Mouse (Mus musculus) brain, embryonic 14.5 days (tissue): ENCODE results near the gene Akr7a5. TPM values are rescaled to one million over a fixed set of nuclear protein-coding genes. Genes with fewer than 3 reads are reported as not detected.

Experiments used
- DNase-seq: peaks from one replicate; pipeline ENCODE4 v3.0.0-alpha.2; 2011; ENCODE audit warnings: low read depth
- CTCF ChIP-seq: fragments of 200-500 bp; IDR thresholded peaks from 2 replicates; pipeline ENCODE4 v1.5.1; 2012; ENCODE audit warnings: inconsistent platforms, mild to moderate bottlenecking, moderate library complexity, borderline replicate concordance; ENCODE audit not compliant: insufficient read depth, insufficient read length; ENCODE audit errors: extremely low read depth
- POLR2A ChIP-seq: fragments of 200-500 bp; IDR thresholded peaks from 2 replicates; pipeline ENCODE4 v1.6.1; 2012; ENCODE audit warnings: mild to moderate bottlenecking, inconsistent platforms, borderline replicate concordance; ENCODE audit not compliant: poor library complexity, insufficient read depth, insufficient read length, severe bottlenecking; ENCODE audit errors: extremely low read depth
- polyA plus RNA-seq: library from polyadenylated mRNA; depleted of rRNA; stranded (reverse); fragments of >200 nt; gene quantifications from 2 replicates; pipeline ENCODE4 v1.2.3, GENCODE M21; 2012

Gene Akr7a5
- polyA plus RNA-seq, 1 experiment = 22.4 TPM

DNA sequence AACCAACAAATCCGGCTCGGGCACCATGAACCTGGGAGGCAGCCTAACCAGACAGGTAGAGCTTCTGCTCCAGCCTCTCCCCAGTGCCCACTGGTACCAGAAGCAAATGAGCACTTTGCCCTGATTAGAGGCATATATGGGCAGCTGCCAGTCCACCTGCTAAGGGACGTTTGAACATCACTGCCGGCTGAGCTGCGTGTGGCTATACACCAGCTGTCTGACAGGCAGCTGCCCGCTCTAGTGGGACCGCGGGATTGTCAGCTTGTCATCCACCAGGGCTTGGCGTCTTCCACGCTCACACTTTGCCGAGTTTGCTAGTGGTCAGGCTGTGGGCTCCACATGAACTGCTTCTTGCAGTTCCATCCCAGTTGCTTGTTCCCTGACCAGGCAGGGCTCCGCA lies 30.0 kb upstream of the Akr7a5 start:
- no peak for DNase-seq
- no peak for TF ChIP-seq CTCF
- TF ChIP-seq POLR2A = no peak

- no peak for DNase-seq
- TF ChIP-seq CTCF = no peak
- TF ChIP-seq POLR2A = no peak
Observed at GRCm38 (mm10) chr4:139281791-139282345, 28.7 kb upstream of the Akr7a5 start.

DNA sequence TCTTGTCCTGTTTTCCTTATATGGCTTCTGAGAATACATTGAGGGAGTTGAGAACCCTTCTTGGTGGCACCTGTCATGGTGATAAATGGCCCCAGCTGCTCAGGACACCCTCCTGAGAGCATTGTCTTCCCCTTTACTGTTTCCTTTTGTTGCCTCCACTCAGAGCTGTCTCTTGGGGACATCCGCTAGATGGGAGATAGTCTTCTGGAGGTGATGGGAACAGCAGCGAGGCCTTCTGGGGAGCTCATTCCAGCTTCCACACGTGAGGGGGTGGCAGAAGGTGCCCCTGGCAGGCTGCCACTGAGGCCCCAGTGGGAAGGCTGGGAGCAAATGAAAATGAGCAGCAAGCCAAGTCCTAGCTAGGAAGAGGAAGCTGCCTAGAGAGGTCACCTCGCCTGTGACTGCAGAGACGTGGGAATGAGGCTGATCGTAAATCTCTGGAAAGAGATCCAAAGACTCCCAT lies 27.6 kb upstream of the Akr7a5 start:
- peak; percentile 35 for DNase-seq
- TF ChIP-seq POLR2A = no peak
- no peak for TF ChIP-seq CTCF

DNA sequence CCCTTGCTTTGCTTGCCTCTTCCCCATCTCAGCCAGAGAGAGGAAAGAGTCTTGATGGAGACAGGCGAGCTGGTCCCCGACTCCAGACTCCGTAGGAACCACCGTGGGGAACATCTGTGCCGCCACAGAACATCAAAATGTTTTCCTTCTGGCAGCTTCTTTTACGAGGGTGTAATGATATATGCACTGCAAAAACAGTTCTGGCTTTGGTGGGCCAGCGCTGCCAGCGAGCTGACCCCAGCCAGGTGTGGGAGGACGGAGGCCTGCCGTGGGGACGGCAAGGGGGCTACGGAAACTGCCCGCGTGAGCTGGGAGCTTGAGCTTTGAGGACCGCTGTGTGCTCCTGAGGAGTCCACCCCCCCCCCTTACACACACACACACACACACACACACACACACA lies 25.7 kb upstream of the Akr7a5 start:
- no peak for TF ChIP-seq POLR2A
- no peak for TF ChIP-seq CTCF
- no peak for DNase-seq

DNA sequence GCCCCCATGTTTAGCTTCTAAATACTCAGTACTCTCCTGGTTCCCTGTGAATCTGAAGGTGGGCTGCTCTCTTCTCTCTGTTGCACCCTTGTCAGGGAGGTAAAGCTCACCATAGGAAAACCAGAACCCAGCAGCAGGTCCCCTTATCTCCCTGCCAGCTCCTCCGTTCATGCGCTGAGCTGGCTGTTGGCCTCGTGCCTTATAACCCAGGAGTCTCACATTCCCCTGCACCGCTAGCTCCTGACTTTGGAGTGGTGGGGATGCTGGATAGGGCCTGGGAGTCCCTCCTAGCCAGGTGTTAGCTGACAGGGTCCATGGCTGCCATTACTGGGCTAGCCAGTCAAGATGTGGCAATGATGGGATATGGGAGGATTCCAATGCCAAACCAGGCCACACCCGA lies 24.3 kb upstream of the Akr7a5 start:
- no peak for DNase-seq

DNA sequence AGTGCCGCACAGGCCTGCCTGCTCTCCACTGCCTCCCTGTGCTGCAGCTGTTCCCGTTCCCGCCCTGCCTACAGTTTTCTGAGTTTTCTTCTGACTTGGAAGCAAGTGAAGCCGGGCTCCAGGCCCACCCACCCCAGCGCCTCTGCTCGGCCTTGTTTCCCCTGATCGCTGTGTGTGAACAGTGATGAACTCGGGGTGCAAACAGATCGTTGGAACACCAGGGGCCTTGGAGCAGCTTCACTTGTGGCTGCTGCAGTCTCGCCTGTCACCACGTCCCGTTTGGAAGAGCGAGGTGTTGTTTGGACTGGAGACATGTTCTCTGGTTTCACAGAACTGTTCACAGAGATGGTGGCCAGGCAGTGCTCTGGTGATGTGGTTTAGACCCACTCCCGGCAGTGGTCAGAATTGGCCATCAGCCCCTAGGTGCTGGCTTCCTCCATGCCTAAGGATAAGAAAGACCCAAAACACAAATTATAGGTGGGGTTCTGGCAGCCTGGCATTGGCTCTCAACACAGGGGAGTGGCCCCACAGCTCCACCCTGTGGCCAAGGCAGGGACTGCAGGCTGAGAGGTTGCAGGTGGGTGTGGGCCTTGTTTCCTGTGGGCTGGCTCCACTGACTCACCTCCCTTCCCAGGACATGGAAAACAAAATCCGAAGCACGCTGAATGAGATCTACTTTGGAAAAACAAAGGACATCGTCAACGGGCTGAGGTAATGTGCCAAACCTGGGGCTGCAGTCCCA lies 23.3 kb upstream of the Akr7a5 start:
- peak; percentile 53 for DNase-seq
- TF ChIP-seq CTCF (peak; percentile 98), POLR2A (no peak)

More for the DNA sequence above, 24.3 kb upstream of the Akr7a5 start:
- TF ChIP-seq POLR2A (no peak), CTCF (no peak)

DNA sequence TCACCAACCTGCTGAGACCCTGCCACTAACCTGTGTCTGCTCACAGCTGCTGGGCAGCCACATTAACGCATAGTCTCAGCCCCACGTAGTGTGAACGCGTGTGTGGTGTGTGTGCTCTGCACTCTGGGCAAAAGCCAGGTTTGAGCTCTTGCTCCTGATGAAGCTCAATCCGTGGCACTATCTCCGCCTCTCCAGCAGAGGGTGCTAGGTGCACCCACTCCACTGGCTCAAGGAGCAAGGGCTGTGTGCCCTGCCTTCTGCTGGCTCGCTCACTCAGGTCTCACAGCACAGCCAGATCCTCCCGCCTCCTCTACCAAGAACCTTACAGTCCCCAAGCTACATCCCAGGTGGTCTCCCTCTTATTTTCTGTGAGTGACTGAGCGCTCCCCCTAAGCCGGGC lies 21.5 kb upstream of the Akr7a5 start:
- no peak for TF ChIP-seq POLR2A
- TF ChIP-seq CTCF = peak; percentile 71

DNA sequence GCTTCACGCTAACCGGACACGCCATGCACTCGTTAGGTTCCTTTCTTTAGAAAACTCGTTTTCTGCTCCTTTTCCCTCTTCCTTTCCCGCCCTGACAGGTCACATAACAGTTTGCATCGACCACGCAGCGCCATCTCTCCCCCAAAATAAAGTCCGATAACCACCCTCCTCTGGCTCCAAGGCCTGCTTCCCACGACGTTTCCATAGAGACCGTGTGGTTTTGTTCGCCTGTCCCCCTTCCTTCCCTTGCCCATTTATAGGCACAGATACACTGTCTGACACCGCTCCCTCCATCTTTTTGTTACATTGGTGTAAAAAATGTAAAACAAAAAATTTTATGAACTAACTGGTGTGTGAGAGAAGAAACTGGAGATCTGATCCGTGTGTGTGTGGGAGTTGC lies 19.4 kb upstream of the Akr7a5 start:
- no peak for TF ChIP-seq POLR2A
- no peak for DNase-seq

More for the DNA sequence above, 21.5 kb upstream of the Akr7a5 start:
- DNase-seq = peak; percentile 42

GRCm38 (mm10) chr4:139292038-139292437 lies 18.5 kb upstream of the Akr7a5 start:
- no peak for TF ChIP-seq POLR2A
- no peak for TF ChIP-seq CTCF
- DNase-seq = no peak

DNA sequence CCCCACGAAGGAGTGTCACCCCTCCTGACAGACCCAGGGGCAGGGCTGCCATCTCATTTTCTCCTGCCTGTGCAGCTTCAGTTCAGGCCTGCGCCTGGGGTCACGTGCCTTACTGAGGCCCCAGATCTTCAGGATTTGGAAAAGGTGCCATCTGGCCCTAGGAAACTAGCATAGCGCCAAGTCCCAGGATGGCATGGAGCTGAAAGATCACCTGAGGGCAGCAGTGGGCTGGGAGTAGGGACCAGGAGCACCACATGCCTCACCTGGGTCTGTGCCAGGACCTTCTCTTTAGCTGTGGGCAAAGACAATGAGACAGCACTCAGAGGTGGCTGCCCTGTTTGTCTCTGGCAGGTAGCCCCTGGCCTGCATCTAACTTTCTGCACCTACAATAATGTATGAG lies 13.0 kb upstream of the Akr7a5 start:
- DNase-seq = peak; percentile 18
- TF ChIP-seq POLR2A (no peak), CTCF (no peak)

GRCm38 (mm10) chr4:139298671-139299366 lies 11.7 kb upstream of the Akr7a5 start:
- DNase-seq = no peak
- TF ChIP-seq POLR2A (no peak), CTCF (no peak)
